Mouse (Mus musculus) C3H10T1/2 (cell line): Measurements from ENCODE around the gene Pam. TPM values are rescaled to one million over a fixed set of nuclear protein-coding genes. Genes with fewer than 3 reads are reported as not detected.

Experiments used
- polyA plus RNA-seq, 2 experiments: library from polyadenylated mRNA; unstranded; fragments of >200 nt; fragmentation: generic; extraction: Trizol; gene quantifications; one replicate each; pipeline ENCODE4 v1.2.1; 2012; ENCODE audit warnings: missing spikeins in 2 of 2

The Pam gene
- polyA plus RNA-seq = 100 to 1,000 TPM in 1 of 2 experiments, 1 to 10 TPM in 1; 7.1 to 110 TPM

GRCm38 (mm10) chr1:98095246-98095990 lies at the start of gene Pam:
Gene Pam (minus strand): TSS chr1:98095646.

GRCm38 (mm10) chr1:97769904-97770753 lies 325.3 kb downstream of the Pam start, which contains the start of the genes Gin1 and Ppip5k2:
Gene Gin1 (plus strand): TSS chr1:97770172.
Gene Ppip5k2 (minus strand): TSS chr1:97770411.

